Mouse (Mus musculus) kidney, adult 2 months (tissue): ENCODE measurements around the gene Rbp7.

Experiments
- CTCF ChIP-seq: fragments of 200-500 bp; conservative IDR thresholded peaks from 2 replicates; pipeline ENCODE4 v1.5.1; 2011; ENCODE audit warnings: low read depth, mild to moderate bottlenecking, control low read depth, low read length, moderate library complexity, mixed read lengths; ENCODE audit not compliant: insufficient read depth, insufficient read length
- POLR2A ChIP-seq: fragments of 200-500 bp; IDR thresholded peaks from one replicate; pipeline ENCODE4 v1.6.1; 2011; ENCODE audit warnings: low read depth, low read length, control low read depth

GRCm38 (mm10) chr4:149446309-149446708, 8.5 kb downstream of the Rbp7 start:
- TF ChIP-seq CTCF: no peak
- TF ChIP-seq POLR2A: no peak
